Mouse (Mus musculus) neural tube, embryonic 10.5 days (tissue): ENCODE measurements around the gene Commd1.

Source experiments
- DNase-seq: peaks from one replicate; pipeline ENCODE4 v3.0.0-alpha.2; 2017; ENCODE audit warnings: low spot score; ENCODE audit errors: extremely low spot score

Gene Commd1

GRCm38 (mm10) chr11:22891876-22892275, 90.3 kb downstream of the Commd1 start:
- DNase-seq, result no peak

GRCm38 (mm10) chr11:22891242-22891641, 90.9 kb downstream of the Commd1 start:
- DNase-seq, result no peak

- DNase-seq, result no peak
Measured at GRCm38 (mm10) chr11:22889224-22889623, 93.0 kb downstream of the Commd1 start.

- DNase-seq, result no peak
Measured at GRCm38 (mm10) chr11:22886991-22887390, 95.2 kb downstream of the Commd1 start.

GRCm38 (mm10) chr11:22885350-22885749, 96.8 kb downstream of the Commd1 start:
- no peak for DNase-seq

- no peak for DNase-seq
Measured at GRCm38 (mm10) chr11:22883676-22884075, 98.5 kb downstream of the Commd1 start.

- DNase-seq, result no peak
Measured at GRCm38 (mm10) chr11:22882926-22883325, 99.3 kb downstream of the Commd1 start.

- no peak for DNase-seq
Measured at GRCm38 (mm10) chr11:22880383-22881172, 101.6 kb downstream of the Commd1 start.

- DNase-seq, result no peak
Measured at GRCm38 (mm10) chr11:22879645-22880044, 102.5 kb downstream of the Commd1 start.

GRCm38 (mm10) chr11:22876680-22877330, 105.4 kb downstream of the Commd1 start:
- no peak for DNase-seq

DNA sequence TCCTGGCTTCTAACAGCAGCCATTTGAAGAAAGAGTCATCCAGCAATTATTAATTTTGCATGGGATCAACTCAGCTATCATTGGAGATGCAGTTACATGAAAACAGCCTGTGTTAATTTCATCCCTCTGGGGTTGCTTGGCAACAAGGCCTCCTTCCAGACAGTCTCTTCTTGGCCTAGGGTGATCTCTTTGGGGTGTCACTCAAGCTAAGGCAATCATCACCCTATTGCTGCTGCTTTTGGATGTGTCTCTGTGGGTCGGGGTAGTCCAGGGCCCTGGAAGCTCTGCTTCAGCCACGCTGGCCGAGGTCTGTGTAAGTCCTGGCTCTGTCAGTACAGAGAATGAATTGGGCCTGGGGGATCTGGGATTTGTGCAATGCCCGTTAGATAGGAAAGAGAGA, 106.9 kb downstream of the Commd1 start:
- no peak for DNase-seq

- no peak for DNase-seq
Measured at GRCm38 (mm10) chr11:22874747-22875146, 107.4 kb downstream of the Commd1 start.

DNA sequence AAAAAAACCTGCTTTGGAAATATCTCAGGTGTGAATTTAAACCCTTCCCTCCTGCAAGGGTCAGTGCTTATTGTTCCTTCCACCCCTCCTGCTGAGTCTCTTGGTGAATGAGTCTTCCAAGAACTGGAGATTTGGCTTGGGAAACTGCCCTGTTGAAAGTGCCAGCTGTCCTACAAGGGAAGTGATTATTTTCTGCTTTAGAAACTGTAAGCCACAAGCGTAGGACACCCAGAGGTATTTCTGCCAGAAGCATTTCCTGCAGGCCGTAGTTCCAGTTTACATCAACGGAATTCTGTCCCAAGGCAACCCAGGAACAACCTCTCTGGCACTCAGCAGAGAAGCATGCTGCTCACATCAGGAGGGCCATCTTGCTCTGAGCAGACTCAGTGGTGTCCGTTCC, 108.8 kb downstream of the Commd1 start:
- no peak for DNase-seq

GRCm38 (mm10) chr11:22872307-22872680, 109.9 kb downstream of the Commd1 start:
- no peak for DNase-seq

- no peak for DNase-seq
Measured at GRCm38 (mm10) chr11:22871628-22872306, 110.4 kb downstream of the Commd1 start.

- no peak for DNase-seq
Measured at GRCm38 (mm10) chr11:22868582-22868981, 113.6 kb downstream of the Commd1 start.

DNA sequence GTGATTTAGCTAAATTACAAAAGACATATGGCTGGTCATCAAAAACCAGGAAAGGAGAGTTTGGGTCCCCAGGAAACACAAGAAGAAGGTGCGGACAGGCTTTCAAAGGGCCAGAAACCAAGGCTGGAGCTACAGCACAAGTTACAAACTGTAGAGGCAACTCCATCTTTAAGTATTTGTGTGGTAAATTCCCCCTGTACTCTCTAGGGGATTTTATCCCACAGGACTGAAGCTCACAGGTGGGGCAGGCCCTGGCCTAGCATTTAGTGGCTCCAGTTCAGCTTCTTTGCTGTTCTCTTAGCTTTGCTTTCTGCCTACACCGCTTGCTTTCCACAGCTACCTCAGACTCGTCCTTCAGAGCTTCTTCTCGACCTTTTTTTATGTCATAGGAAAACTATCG, 114.5 kb downstream of the Commd1 start:
- DNase-seq, result no peak

- DNase-seq, result no peak
Measured at GRCm38 (mm10) chr11:22865635-22866246, 116.4 kb downstream of the Commd1 start.

- no peak for DNase-seq
Measured at GRCm38 (mm10) chr11:22864305-22865060, 117.7 kb downstream of the Commd1 start.

- no peak for DNase-seq
Measured at GRCm38 (mm10) chr11:22863581-22863980, 118.6 kb downstream of the Commd1 start.

GRCm38 (mm10) chr11:22861315-22861714, 120.9 kb downstream of the Commd1 start:
- DNase-seq, result no peak
